Mouse (Mus musculus) lung, embryonic 16.5 days (tissue): ENCODE measurements at regions not wholly inside any gene's neighbourhood (a gene's known extent, or its start where the extent isn't known, plus 50 kb on each side); places are given as distances from the start of the nearest gene placed in this dataset.

Experiments
- ATAC-seq: fragments of 200-750 bp; cut with Nextera tagmentation; 2 replicates; pipeline ENCODE4 v1.8.0; 2017; ENCODE audit warnings: low read depth, mild to moderate bottlenecking, moderate library complexity
- H3K27ac ChIP-seq: fragments of 300-500 bp; sonication (generic); 2 replicates; pipeline ENCODE4 v1.5.1; 2014; ENCODE audit warnings: mild to moderate bottlenecking, control low read depth, low read length
- H3K27me3 ChIP-seq: fragments of 300-500 bp; sonication (generic); 2 replicates; pipeline ENCODE4 v1.6.1; 2014; ENCODE audit warnings: low read depth, low read length, mixed read lengths; ENCODE audit not compliant: control insufficient read depth, insufficient read depth
- H3K36me3 ChIP-seq: fragments of 300-500 bp; sonication (generic); 2 replicates; pipeline ENCODE4 v1.6.1; 2014; ENCODE audit warnings: low read length; ENCODE audit not compliant: control insufficient read depth, insufficient read depth
- H3K4me1 ChIP-seq: fragments of 300-500 bp; sonication (generic); replicated peaks from 2 replicates; pipeline ENCODE4 v1.6.1; 2014; ENCODE audit warnings: low read length, mixed read lengths; ENCODE audit not compliant: control insufficient read depth, insufficient read depth
- H3K4me2 ChIP-seq: fragments of 300-500 bp; sonication (generic); 2 replicates; pipeline ENCODE4 v1.6.1; 2014; ENCODE audit warnings: low read depth, low read length, control low read depth
- H3K4me3 ChIP-seq: fragments of 300-500 bp; sonication (generic); 2 replicates; pipeline ENCODE4 v1.5.1; 2014; ENCODE audit warnings: mild to moderate bottlenecking, low read length, control low read depth
- H3K9ac ChIP-seq: fragments of 300-500 bp; sonication (generic); 2 replicates; pipeline ENCODE4 v1.6.1; 2014; ENCODE audit warnings: low read length, control low read depth
- H3K9me3 ChIP-seq: fragments of 300-500 bp; sonication (generic); 2 replicates; pipeline ENCODE4 v1.6.1; 2016; ENCODE audit warnings: low read length; ENCODE audit not compliant: control insufficient read depth
- WGBS: fragments of 180-500 bp; shearing (Covaris S2); extraction: QIAGEN DNeasy Blood & Tissue Kit; methylation state at CpG from one replicate; pipeline ENCODE4 v1.1.7; 2014; 5-methylcytosine and 5-hydroxymethylcytosine counted together

DNA sequence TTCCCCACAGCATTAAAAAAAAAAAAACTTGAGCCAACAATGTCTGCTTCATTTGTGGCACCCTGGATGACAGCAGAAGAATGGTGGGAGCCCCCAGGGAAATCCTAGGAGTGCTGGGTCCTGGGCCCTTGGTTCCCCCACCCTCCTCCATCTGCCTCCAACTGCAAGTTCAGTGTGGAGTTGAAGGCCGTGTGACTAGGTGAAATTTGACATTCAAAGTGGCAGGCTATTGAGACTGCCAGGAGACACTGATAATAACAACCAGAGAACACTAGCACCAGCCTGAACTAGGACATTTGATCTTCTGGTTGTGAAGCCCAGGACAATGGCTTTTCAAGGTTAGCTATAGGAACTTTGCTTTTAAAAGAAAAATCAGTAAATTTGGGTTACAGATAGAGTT is 74.0 kb downstream of the Adamts15 start:
- Histone ChIP-seq H3K27ac (no peak overlapping the region), H3K9me3 (no peaks in the 10 kb centered on the region), H3K27me3 (no peaks in the 10 kb centered on the region), H3K4me1 (0 out of 2 replicates have a peak, but pooled peaks cover 4% of the 10 kb centered on the region), H3K9ac (no peak overlapping the region), H3K4me3 (no peak overlapping the region), H3K36me3 (no peaks in the 10 kb centered on the region), H3K4me2 (no peak overlapping the region)
- ATAC-seq, result no peak
- 48% methylated on average over 1 of the region's 1 CpGs for WGBS

DNA sequence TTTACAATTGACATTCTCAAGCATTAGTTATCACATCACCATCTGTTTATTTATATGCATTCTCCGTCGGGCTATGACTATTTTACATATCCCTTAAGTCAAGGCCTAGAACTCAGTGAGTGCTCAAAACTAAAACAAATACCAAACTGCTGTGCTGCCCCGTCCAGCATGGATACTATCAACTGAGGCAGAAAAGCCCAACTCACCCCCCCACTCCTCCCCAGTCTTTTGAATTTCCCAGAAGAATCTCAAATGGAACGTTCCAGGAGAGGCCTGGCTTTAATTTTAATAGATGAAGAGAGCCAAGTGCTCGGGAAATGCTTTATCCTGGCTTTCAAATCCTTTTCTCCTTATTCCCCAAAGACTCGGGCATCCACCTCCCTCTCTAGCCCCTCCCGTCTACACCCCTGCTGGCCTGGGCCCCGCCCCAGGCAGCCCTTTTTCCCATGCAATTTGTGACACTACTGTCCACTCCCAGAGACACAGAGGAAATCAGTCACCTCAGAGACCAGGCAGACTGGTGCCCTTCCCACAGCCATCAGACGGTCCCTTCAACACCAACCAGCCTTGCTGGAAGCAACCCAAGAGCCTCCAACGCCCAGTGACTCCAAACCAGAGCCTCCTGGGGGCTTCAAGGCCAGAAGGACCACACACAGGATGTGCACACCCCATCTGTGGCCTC is 76.5 kb downstream of the Adamts15 start:
- no peak for ATAC-seq
- Histone ChIP-seq H3K4me2 (no peak overlapping the region), H3K27me3 (no peaks in the 10 kb centered on the region), H3K9me3 (no peaks in the 10 kb centered on the region), H3K9ac (no peak overlapping the region), H3K27ac (no peak overlapping the region), H3K4me1 (0 out of 2 replicates have a peak, but pooled peaks cover 4% of the 10 kb centered on the region), H3K4me3 (no peak overlapping the region), H3K36me3 (no peaks in the 10 kb centered on the region)
- WGBS, result 49% methylated on average over 10 of the region's 10 CpGs

DNA sequence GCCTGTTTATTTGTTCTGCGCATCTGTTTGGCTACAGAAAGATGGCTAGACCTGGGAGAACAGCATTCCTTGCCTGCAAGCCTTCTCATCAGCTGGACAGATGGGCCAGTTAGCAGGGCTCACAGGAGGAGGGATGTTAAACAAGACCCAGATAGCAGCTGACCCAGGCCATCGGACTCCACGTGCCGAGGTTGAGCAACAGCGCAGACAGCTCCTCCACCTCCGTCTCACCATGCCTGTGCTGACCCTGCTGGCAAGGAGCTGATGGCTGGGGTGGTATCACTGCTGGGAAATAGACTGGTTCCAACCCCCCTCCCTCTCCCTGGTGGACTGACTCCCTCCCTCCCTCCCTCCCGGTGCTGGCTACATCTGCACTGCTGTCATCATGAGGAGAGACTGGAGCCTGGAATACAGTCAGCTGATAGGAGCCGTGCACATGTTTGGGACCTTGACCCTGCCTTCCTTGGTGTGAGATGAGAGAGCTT is 78.1 kb downstream of the Adamts15 start:
- 19% methylated on average over 7 of the region's 8 CpGs for WGBS
- H3K4me3 ChIP-seq, result no peak overlapping the region
- H3K9ac ChIP-seq, result no peak overlapping the region
- no peak overlapping the region for H3K4me2 ChIP-seq
- H3K36me3 ChIP-seq, result no peaks in the 10 kb centered on the region
- no peaks in the 10 kb centered on the region for H3K27me3 ChIP-seq
- peak; percentile 85 for ATAC-seq
- H3K4me1 ChIP-seq, result 0 out of 2 replicates have a peak, but pooled peaks cover 4% of the 10 kb centered on the region
- no peaks in the 10 kb centered on the region for H3K9me3 ChIP-seq
- no peak overlapping the region for H3K27ac ChIP-seq

DNA sequence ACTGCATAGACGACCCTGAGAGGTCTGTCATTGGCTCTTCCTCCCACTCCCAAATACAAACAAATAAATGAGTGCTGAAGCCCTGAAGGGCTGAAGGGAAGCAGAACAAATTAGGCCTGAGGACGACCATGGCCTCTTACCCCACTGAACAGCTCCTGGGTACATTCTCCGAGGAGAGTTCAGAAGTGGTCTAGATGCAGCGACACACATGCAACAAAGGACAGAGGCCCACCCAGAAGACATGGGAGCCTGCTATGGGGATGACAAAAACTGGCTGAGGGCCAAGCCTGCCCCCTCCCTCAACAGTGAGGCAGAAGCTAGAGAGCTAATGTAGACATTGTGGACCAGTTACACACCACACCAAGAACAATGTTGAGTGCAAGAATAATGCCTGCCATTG is 87.3 kb downstream of the Adamts15 start:
- ATAC-seq, result no peak
- no peaks in the 10 kb centered on the region for H3K9me3 ChIP-seq

DNA sequence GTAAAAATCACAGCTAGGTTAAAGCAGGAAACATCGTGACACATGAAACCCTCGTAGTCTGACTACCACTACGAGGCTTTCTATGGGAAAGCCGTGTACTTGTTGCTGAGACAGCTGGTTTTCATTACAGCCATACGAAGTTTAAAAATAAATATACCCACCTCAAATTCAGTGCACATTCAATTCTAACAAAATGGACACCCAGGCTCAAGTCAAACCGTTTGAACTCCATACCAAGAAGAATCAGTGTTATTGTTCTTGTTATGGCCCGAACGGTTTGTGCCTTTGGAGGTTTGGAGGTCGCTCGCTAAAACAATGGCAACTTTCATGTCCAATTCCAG is 87.7 kb downstream of the Adamts15 start:
- Histone ChIP-seq H3K27ac (peak overlapping the region; percentile 61; the same call in 1 of the 2 replicates), H3K36me3 (no peaks in the 10 kb centered on the region), H3K27me3 (peaks cover 11% of the 10 kb centered on the region; the same call in 1 of the 2 replicates), H3K4me2 (no peak overlapping the region), H3K9ac (no peak overlapping the region), H3K4me1 (peaks cover 10% of the 10 kb centered on the region; the same call in 1 of the 2 replicates), H3K9me3 (no peaks in the 10 kb centered on the region), H3K4me3 (no peak overlapping the region)
- WGBS, result 38% methylated on average over 10 of the region's 10 CpGs
- ATAC-seq, result no peak

More for the DNA sequence above, 87.3 kb downstream of the Adamts15 start:
- H3K27ac ChIP-seq, result 0 out of 2 replicates have a peak overlapping the region, but pooled peaks have one; percentile 5
- no peak overlapping the region for H3K4me2 ChIP-seq
- peaks cover 9% of the 10 kb centered on the region; the same call in 1 of the 2 replicates for H3K27me3 ChIP-seq
- no peaks in the 10 kb centered on the region for H3K36me3 ChIP-seq
- peaks cover 10% of the 10 kb centered on the region; the same call in 1 of the 2 replicates for H3K4me1 ChIP-seq
- no peak overlapping the region for H3K4me3 ChIP-seq
- no peak overlapping the region for H3K9ac ChIP-seq
- WGBS, result 32% methylated on average over 4 of the region's 4 CpGs

DNA sequence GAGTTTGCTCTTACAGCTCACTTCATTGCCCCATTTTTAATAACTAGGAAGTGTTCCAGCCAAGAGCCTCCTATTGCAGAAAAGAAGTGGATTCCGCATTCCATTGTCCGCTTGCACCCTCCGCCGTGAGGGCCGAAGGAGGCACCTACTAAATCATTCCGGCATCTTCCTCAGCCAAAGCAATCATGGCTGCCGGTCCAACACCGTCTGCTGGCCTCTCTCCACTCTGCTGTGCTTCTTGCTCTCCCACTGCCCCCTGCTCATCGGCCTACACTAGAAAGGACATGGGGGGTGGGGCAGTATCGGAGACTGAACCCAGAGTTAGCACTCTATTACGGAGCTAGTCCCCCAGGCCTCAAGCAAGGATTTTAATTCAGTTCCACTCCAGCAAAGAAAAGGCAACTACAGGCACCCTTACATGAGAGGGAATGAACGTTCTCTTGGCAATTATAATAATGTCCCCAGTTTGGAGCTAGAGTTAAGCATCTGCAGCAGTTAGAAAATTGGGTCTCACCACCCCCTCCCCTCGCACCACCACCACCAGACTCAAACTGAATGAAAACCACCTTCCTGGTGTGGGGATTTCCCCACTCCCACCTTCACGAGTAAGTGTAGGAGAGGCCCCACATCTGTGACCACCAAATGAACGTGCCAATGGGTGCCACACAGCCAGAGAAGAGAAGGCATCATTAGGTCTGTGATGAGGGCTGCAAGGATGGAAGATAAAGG is 88.3 kb downstream of the Adamts15 start:
- H3K36me3 ChIP-seq, result no peaks in the 10 kb centered on the region
- no peak overlapping the region for H3K4me2 ChIP-seq
- H3K27me3 ChIP-seq, result peaks cover 11% of the 10 kb centered on the region; the same call in 1 of the 2 replicates
- H3K9ac ChIP-seq, result no peak overlapping the region
- peak overlapping the region; percentile 61 for H3K27ac ChIP-seq
- WGBS, result 44% methylated on average over 15 of the region's 15 CpGs
- no peaks in the 10 kb centered on the region for H3K9me3 ChIP-seq
- no peak overlapping the region for H3K4me3 ChIP-seq
- peak; percentile 83 for ATAC-seq
- H3K4me1 ChIP-seq, result peaks cover 10% of the 10 kb centered on the region; the same call in 1 of the 2 replicates

DNA sequence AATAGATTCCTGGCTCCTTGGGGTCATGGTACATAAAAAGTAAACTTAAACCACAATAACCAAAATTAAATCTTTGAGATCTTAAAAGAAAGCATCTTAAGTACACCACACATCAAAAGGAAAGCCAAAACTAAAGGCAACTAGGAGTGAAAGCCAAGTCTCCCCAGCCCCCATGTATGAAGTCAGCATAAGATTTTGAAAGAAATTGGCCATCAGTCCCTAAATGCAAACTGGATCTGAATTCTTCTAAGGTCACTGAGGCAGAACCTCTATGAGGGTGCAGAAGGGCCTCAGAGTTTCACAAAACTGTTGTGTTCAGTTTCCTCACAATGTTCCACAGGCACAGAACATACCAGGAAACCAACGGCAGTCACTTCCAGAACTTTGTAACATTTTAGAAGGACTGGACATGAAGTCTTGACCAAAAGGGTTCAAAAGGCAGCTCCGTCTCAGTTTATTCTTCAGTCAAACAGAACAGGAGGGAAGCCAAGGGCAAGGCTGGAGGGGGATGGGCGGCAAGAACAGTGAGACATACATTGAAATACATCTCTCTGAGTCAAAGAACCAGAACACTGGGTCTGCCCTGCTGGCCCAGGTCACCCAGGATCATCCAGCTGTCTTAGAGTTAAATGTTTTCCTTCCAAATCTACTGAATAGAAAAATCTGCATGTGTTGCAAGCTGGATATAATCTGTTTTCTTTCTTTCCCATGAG is 92.9 kb downstream of the Adamts15 start:
- Histone ChIP-seq H3K4me3 (no peak overlapping the region), H3K4me2 (no peak overlapping the region), H3K4me1 (peaks cover 10% of the 10 kb centered on the region; the same call in 1 of the 2 replicates), H3K9ac (no peak overlapping the region), H3K27me3 (peaks cover 23% of the 10 kb centered on the region), H3K27ac (peak overlapping the region; percentile 18), H3K36me3 (no peaks in the 10 kb centered on the region), H3K9me3 (0 out of 2 replicates have a peak, but pooled peaks cover 3% of the 10 kb centered on the region)
- 46% methylated on average over 3 of the region's 3 CpGs for WGBS
- ATAC-seq, result 0 out of 2 replicates have a peak, but pooled peaks have one; percentile 26

DNA sequence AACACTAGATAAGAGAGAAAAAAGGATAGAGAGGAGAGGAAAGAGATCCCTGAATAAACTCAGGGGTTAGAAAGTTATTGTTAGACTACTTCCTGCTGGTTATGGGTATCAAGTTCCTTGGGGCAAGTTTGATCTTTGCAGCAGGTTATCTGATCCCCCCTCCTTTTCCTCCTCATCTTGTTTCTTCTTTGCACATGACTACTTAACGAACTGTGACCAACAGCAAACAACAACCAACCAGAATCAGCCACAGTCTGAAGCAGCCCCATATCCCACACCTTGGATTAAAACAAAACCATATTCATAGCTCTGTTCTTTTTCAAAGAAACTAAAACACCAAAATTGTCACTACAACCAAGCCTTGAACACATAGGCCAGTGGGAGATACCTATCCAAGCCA is 94.5 kb downstream of the Adamts15 start:
- Histone ChIP-seq H3K4me2 (no peak overlapping the region), H3K36me3 (no peaks in the 10 kb centered on the region), H3K4me3 (no peak overlapping the region), H3K27ac (no peak overlapping the region), H3K4me1 (peaks cover 4% of the 10 kb centered on the region; the same call in 1 of the 2 replicates), H3K9me3 (0 out of 2 replicates have a peak, but pooled peaks cover 3% of the 10 kb centered on the region), H3K9ac (no peak overlapping the region), H3K27me3 (peaks cover 26% of the 10 kb centered on the region)
- no peak for ATAC-seq
- 50% methylated on average over 1 of the region's 1 CpGs for WGBS
